Mouse (Mus musculus): ENCODE measurements around the gene Scn2a. TPM values are rescaled to one million over a fixed set of nuclear protein-coding genes. Genes with fewer than 3 reads are reported as not detected.

Gene Scn2a
- polyA plus RNA-seq (2014; fragmentation: Nextera tagmentation; extraction: Ambion mirVana), result 4.5 and 5.1 TPM in 2 replicates

- Histone ChIP-seq H3K9me3 (ENCODE audit: control insufficient read depth, low read depth, low read length) (no peaks in the 10 kb centered on the region), H3K36me3 (ENCODE audit: control insufficient read depth, insufficient read depth, low read length) (no peaks in the 10 kb centered on the region), H3K27ac (ENCODE audit: low read length) (no peak within 1 kb of the TSS), H3K9ac (replicated peaks; ENCODE audit: low read depth, low read length) (no peak within 1 kb of the TSS), H3K4me3 (ENCODE audit: low read depth, low read length) (no peak within 1 kb of the TSS), H3K4me1 (ENCODE audit: control insufficient read depth, insufficient read depth, low read length) (no peaks in the 10 kb centered on the region), H3K4me2 (replicated peaks; ENCODE audit: low read depth, low read length) (no peak within 1 kb of the TSS), H3K27me3 (ENCODE audit: control insufficient read depth, insufficient read depth, low read length) (no peaks in the 10 kb centered on the region)
- no peak for ATAC-seq (ENCODE audit: insufficient number of reproducible peaks, insufficient read depth, low FRiP score, low read depth)
- WGBS, result 50% methylated on average over 9 of the region's 9 CpGs
Observed at GRCm38 (mm10) chr2:65620556-65621166, at the start of gene Scn2a. Gene Scn2a, plus strand, starts transcription at chr2:65620771.

GRCm38 (mm10) chr2:65587679-65588078, 32.9 kb upstream of the Scn2a start:
- no peaks in the 10 kb centered on the region for H3K9me3 ChIP-seq (ENCODE audit: control insufficient read depth, low read depth, low read length)
- H3K36me3 ChIP-seq (ENCODE audit: control insufficient read depth, insufficient read depth, low read length), result no peaks in the 10 kb centered on the region
- H3K4me2 ChIP-seq (replicated peaks; ENCODE audit: low read depth, low read length), result no peak overlapping the region
- H3K27me3 ChIP-seq (ENCODE audit: control insufficient read depth, insufficient read depth, low read length), result no peaks in the 10 kb centered on the region
- H3K4me3 ChIP-seq (ENCODE audit: low read depth, low read length), result no peak overlapping the region
- no peak overlapping the region for H3K9ac ChIP-seq (replicated peaks; ENCODE audit: low read depth, low read length)
- H3K27ac ChIP-seq (ENCODE audit: low read length), result no peak overlapping the region
- no peaks in the 10 kb centered on the region for H3K4me1 ChIP-seq (ENCODE audit: control insufficient read depth, insufficient read depth, low read length)
- ATAC-seq (ENCODE audit: insufficient number of reproducible peaks, insufficient read depth, low FRiP score, low read depth), result no peak
- WGBS, result 61% methylated on average over 5 of the region's 5 CpGs

- H3K9ac ChIP-seq (replicated peaks; ENCODE audit: low read depth, low read length), result no peak overlapping the region
- no peak for ATAC-seq (ENCODE audit: insufficient number of reproducible peaks, insufficient read depth, low FRiP score, low read depth)
- H3K4me3 ChIP-seq (ENCODE audit: low read depth, low read length), result no peak overlapping the region
- no peaks in the 10 kb centered on the region for H3K36me3 ChIP-seq (ENCODE audit: control insufficient read depth, insufficient read depth, low read length)
- H3K4me1 ChIP-seq (ENCODE audit: control insufficient read depth, insufficient read depth, low read length), result no peaks in the 10 kb centered on the region
- no peak overlapping the region for H3K27ac ChIP-seq (ENCODE audit: low read length)
- no peaks in the 10 kb centered on the region for H3K9me3 ChIP-seq (ENCODE audit: control insufficient read depth, low read depth, low read length)
- no peaks in the 10 kb centered on the region for H3K27me3 ChIP-seq (ENCODE audit: control insufficient read depth, insufficient read depth, low read length)
- H3K4me2 ChIP-seq (replicated peaks; ENCODE audit: low read depth, low read length), result no peak overlapping the region
Observed at GRCm38 (mm10) chr2:65607813-65608212, 12.8 kb upstream of the Scn2a start.

GRCm38 (mm10) chr2:65611887-65612286, 8.7 kb upstream of the Scn2a start:
- no peak overlapping the region for H3K4me2 ChIP-seq (replicated peaks; ENCODE audit: low read depth, low read length)
- H3K4me1 ChIP-seq (ENCODE audit: control insufficient read depth, insufficient read depth, low read length), result no peaks in the 10 kb centered on the region
- no peaks in the 10 kb centered on the region for H3K27me3 ChIP-seq (ENCODE audit: control insufficient read depth, insufficient read depth, low read length)
- H3K9ac ChIP-seq (replicated peaks; ENCODE audit: low read depth, low read length), result no peak overlapping the region
- H3K27ac ChIP-seq (ENCODE audit: low read length), result no peak overlapping the region
- no peaks in the 10 kb centered on the region for H3K36me3 ChIP-seq (ENCODE audit: control insufficient read depth, insufficient read depth, low read length)
- ATAC-seq (ENCODE audit: insufficient number of reproducible peaks, insufficient read depth, low FRiP score, low read depth), result no peak
- WGBS, result 71% methylated on average over 4 of the region's 4 CpGs
- H3K9me3 ChIP-seq (ENCODE audit: control insufficient read depth, low read depth, low read length), result no peaks in the 10 kb centered on the region
- no peak overlapping the region for H3K4me3 ChIP-seq (ENCODE audit: low read depth, low read length)

GRCm38 (mm10) chr2:65619781-65620180, 790 bp upstream of the Scn2a start:
- Histone ChIP-seq H3K4me3 (ENCODE audit: low read depth, low read length) (no peak overlapping the region), H3K27me3 (ENCODE audit: control insufficient read depth, insufficient read depth, low read length) (no peaks in the 10 kb centered on the region), H3K36me3 (ENCODE audit: control insufficient read depth, insufficient read depth, low read length) (no peaks in the 10 kb centered on the region), H3K9ac (replicated peaks; ENCODE audit: low read depth, low read length) (no peak overlapping the region), H3K4me1 (ENCODE audit: control insufficient read depth, insufficient read depth, low read length) (no peaks in the 10 kb centered on the region), H3K9me3 (ENCODE audit: control insufficient read depth, low read depth, low read length) (no peaks in the 10 kb centered on the region), H3K27ac (ENCODE audit: low read length) (no peak overlapping the region), H3K4me2 (replicated peaks; ENCODE audit: low read depth, low read length) (no peak overlapping the region)
- 17% methylated on average over 5 of the region's 5 CpGs for WGBS
- no peak for ATAC-seq (ENCODE audit: insufficient number of reproducible peaks, insufficient read depth, low FRiP score, low read depth)

- 41% methylated on average over 5 of the region's 5 CpGs for WGBS
- Histone ChIP-seq H3K9me3 (ENCODE audit: control insufficient read depth, low read depth, low read length) (no peaks in the 10 kb centered on the region), H3K27me3 (ENCODE audit: control insufficient read depth, insufficient read depth, low read length) (no peaks in the 10 kb centered on the region), H3K4me3 (ENCODE audit: low read depth, low read length) (no peak overlapping the region), H3K9ac (replicated peaks; ENCODE audit: low read depth, low read length) (no peak overlapping the region), H3K27ac (ENCODE audit: low read length) (no peak overlapping the region), H3K36me3 (ENCODE audit: control insufficient read depth, insufficient read depth, low read length) (no peaks in the 10 kb centered on the region), H3K4me2 (replicated peaks; ENCODE audit: low read depth, low read length) (no peak overlapping the region), H3K4me1 (ENCODE audit: control insufficient read depth, insufficient read depth, low read length) (no peaks in the 10 kb centered on the region)
- ATAC-seq (ENCODE audit: insufficient number of reproducible peaks, insufficient read depth, low FRiP score, low read depth), result no peak
Observed at GRCm38 (mm10) chr2:65621254-65621653, 683 bp downstream of the Scn2a start.

GRCm38 (mm10) chr2:65621838-65622237, 1.3 kb downstream of the Scn2a start:
- Histone ChIP-seq H3K4me1 (ENCODE audit: control insufficient read depth, insufficient read depth, low read length) (no peaks in the 10 kb centered on the region), H3K36me3 (ENCODE audit: control insufficient read depth, insufficient read depth, low read length) (no peaks in the 10 kb centered on the region), H3K9me3 (ENCODE audit: control insufficient read depth, low read depth, low read length) (no peaks in the 10 kb centered on the region), H3K27me3 (ENCODE audit: control insufficient read depth, insufficient read depth, low read length) (no peaks in the 10 kb centered on the region), H3K4me2 (replicated peaks; ENCODE audit: low read depth, low read length) (no peak overlapping the region), H3K4me3 (ENCODE audit: low read depth, low read length) (no peak overlapping the region), H3K9ac (replicated peaks; ENCODE audit: low read depth, low read length) (no peak overlapping the region), H3K27ac (ENCODE audit: low read length) (no peak overlapping the region)
- 84% methylated on average over 5 of the region's 5 CpGs for WGBS
- no peak for ATAC-seq (ENCODE audit: insufficient number of reproducible peaks, insufficient read depth, low FRiP score, low read depth)

- no peaks in the 10 kb centered on the region for H3K27me3 ChIP-seq (ENCODE audit: control insufficient read depth, insufficient read depth, low read length)
- no peaks in the 10 kb centered on the region for H3K36me3 ChIP-seq (ENCODE audit: control insufficient read depth, insufficient read depth, low read length)
- WGBS, result 82% methylated on average over 7 of the region's 7 CpGs
- no peak for ATAC-seq (ENCODE audit: insufficient number of reproducible peaks, insufficient read depth, low FRiP score, low read depth)
- H3K4me2 ChIP-seq (replicated peaks; ENCODE audit: low read depth, low read length), result no peak overlapping the region
- H3K4me3 ChIP-seq (ENCODE audit: low read depth, low read length), result no peak overlapping the region
- H3K9ac ChIP-seq (replicated peaks; ENCODE audit: low read depth, low read length), result no peak overlapping the region
- H3K9me3 ChIP-seq (ENCODE audit: control insufficient read depth, low read depth, low read length), result no peaks in the 10 kb centered on the region
- H3K4me1 ChIP-seq (ENCODE audit: control insufficient read depth, insufficient read depth, low read length), result no peaks in the 10 kb centered on the region
- H3K27ac ChIP-seq (ENCODE audit: low read length), result no peak overlapping the region
Observed at GRCm38 (mm10) chr2:65652636-65653035, 32.1 kb downstream of the Scn2a start.

- no peak overlapping the region for H3K9ac ChIP-seq (replicated peaks; ENCODE audit: low read depth, low read length)
- no peak overlapping the region for H3K4me2 ChIP-seq (replicated peaks; ENCODE audit: low read depth, low read length)
- no peak overlapping the region for H3K27ac ChIP-seq (ENCODE audit: low read length)
- ATAC-seq (ENCODE audit: insufficient number of reproducible peaks, insufficient read depth, low FRiP score, low read depth), result no peak
- no peaks in the 10 kb centered on the region for H3K36me3 ChIP-seq (ENCODE audit: control insufficient read depth, insufficient read depth, low read length)
- H3K4me3 ChIP-seq (ENCODE audit: low read depth, low read length), result no peak overlapping the region
- no peaks in the 10 kb centered on the region for H3K9me3 ChIP-seq (ENCODE audit: control insufficient read depth, low read depth, low read length)
- no peaks in the 10 kb centered on the region for H3K27me3 ChIP-seq (ENCODE audit: control insufficient read depth, insufficient read depth, low read length)
- no peaks in the 10 kb centered on the region for H3K4me1 ChIP-seq (ENCODE audit: control insufficient read depth, insufficient read depth, low read length)
- WGBS, result 60% methylated on average over 4 of the region's 4 CpGs
Observed at GRCm38 (mm10) chr2:65657031-65657430, 36.5 kb downstream of the Scn2a start.
